ENCODE assay signal across 15 mouse cellular contexts in the genomic region with DNA sequence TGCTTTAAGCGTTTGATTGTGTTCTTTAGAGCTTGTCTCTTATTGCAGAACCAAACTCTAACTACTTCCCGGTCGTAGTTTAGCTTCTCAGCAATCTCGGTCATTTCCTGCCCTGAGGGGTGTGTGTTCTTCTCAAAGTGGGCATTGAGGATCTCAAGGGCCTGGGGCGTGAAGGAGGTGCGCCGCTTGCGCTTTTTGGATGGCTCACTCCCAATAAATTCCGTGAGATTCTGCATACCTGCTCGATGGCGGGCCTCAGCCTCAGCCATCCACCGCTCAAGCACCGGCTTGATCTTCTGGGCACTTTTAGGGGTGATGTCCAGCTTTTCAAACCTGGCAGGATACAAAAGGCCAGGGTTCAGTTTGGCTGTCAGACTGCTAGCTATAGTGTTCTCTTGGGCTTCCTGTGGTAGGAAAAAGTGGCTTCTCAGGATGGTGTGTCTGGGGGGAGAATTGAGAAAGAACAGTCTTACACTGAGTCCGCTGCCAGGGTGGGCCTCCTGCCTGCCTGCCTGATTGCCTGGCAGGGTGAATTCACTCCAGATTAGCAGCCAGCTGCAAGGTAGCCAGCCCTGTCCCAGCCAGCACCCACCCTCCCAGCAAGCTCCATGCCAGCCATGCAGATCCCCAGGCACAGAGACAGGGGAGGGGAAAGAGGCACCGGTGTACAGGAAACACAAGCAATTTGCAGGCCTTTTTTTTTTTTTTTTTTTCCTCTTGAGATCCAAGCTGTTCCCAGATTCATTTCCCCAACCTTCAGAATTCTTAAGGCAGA.
DNase-seq lines count a peak whose midpoint lies in the region; ATAC-seq lines count a peak whose summit lies in the region.
"Had no signal": no experiment of that assay in that cellular context is flagged by ENCODE, and none has a peak within 500 bp of the region (broad histone marks: within the 10 kb centered on the region; RNA-seq: fewer than 3 reads in every experiment).

No protein-coding gene starts in this region.

- H3K36me3 ChIP-seq in kidney, embryonic 14.5 days (ENCODE audit: control insufficient read depth, insufficient read depth, low read length): no peaks in the 10 kb centered on the region
- H3K36me3 ChIP-seq in forebrain, embryonic 12.5 days (replicated peaks): no peaks in the 10 kb centered on the region

- H3K4me2 ChIP-seq in kidney, embryonic 14.5 days (replicated peaks; ENCODE audit: low read depth, low read length): no peak overlapping the region
- no peak overlapping the region for H3K4me2 ChIP-seq in forebrain, embryonic 12.5 days

- ATAC-seq in kidney, embryonic 14.5 days (ENCODE audit: low FRiP score, low TSS enrichment): 0 out of 2 replicates have a peak, but pooled peaks have one; percentile 18
- ATAC-seq in forebrain, embryonic 12.5 days (ENCODE audit: low FRiP score): 0 out of 2 replicates have a peak, but pooled peaks have one; percentile 24
- no peak for ATAC-seq in erythroblast, adult 5-6 weeks (replicated peaks; ENCODE audit: low FRiP score, poor library complexity, severe bottlenecking)
- ATAC-seq: inflammation-experienced regulatory T-cells, adult 6 months; liver, postnatal 0 days had no signal

- no peaks in the 10 kb centered on the region for H3K9me3 ChIP-seq in kidney, embryonic 14.5 days (ENCODE audit: control insufficient read depth, low read length)
- no peaks in the 10 kb centered on the region for H3K9me3 ChIP-seq in forebrain, embryonic 12.5 days

- no peaks in the 10 kb centered on the region for H3K27me3 ChIP-seq in kidney, embryonic 14.5 days (ENCODE audit: control insufficient read depth, insufficient read depth, low read length)
- H3K27me3 ChIP-seq in forebrain, embryonic 12.5 days: no peaks in the 10 kb centered on the region

- no peak for DNase-seq in kidney, postnatal 25 days
- DNase-seq in right cerebral cortex, postnatal 4 days: peak; percentile 46
- no peak for DNase-seq in right cerebral cortex, adult 2 months (ENCODE audit: low spot score in 2 of 2)
- no peak for DNase-seq in heart, adult 8-10 months (ENCODE audit: low spot score)
- DNase-seq in gastrocnemius, postnatal 10 days: no peak
- DNase-seq: adrenal gland, adult 8-10 months; kidney, postnatal 36 days; liver, postnatal 0 days; spleen, adult 18-20 months had no signal

- no peak overlapping the region for H3K9ac ChIP-seq in kidney, embryonic 14.5 days (ENCODE audit: low read depth, low read length)
- H3K9ac ChIP-seq in forebrain, embryonic 12.5 days: no peak overlapping the region
- H3K9ac ChIP-seq: liver, postnatal 0 days had no signal

- H3K27ac ChIP-seq in kidney, embryonic 14.5 days (ENCODE audit: low read depth, low read length): no peak overlapping the region
- no peak overlapping the region for H3K27ac ChIP-seq in forebrain, embryonic 12.5 days
- H3K27ac ChIP-seq: macrophage had no signal

- WGBS in kidney, embryonic 14.5 days: 52% methylated on average over 15 of the region's 15 CpGs
- WGBS in forebrain, embryonic 12.5 days: 75% methylated on average over 15 of the region's 15 CpGs

- H3K4me3 ChIP-seq in kidney, embryonic 14.5 days (ENCODE audit: low read length): no peak overlapping the region
- no peak overlapping the region for H3K4me3 ChIP-seq in forebrain, embryonic 12.5 days (replicated peaks)
- H3K4me3 ChIP-seq: myocyte had no signal

- no peaks in the 10 kb centered on the region for H3K4me1 ChIP-seq in kidney, embryonic 14.5 days (ENCODE audit: control insufficient read depth, insufficient read depth, low read length)
- H3K4me1 ChIP-seq in forebrain, embryonic 12.5 days: peaks cover 47% of the 10 kb centered on the region
